Mouse (Mus musculus): Measurements from ENCODE around the gene Coq8b.

GRCm38 (mm10) chr7:27266515-27267128, 33.8 kb downstream of the Coq8b start:
- TF ChIP-seq CHD2 (IDR thresholded peaks at IDR 0.05; ENCODE audit: low read depth, low read length) (no peak), HCFC1 (IDR thresholded peaks at IDR 0.05; ENCODE audit: borderline replicate concordance, insufficient read depth, low read length) (no peak), MAFK (IDR thresholded peaks at IDR 0.05; ENCODE audit: insufficient read depth, low read depth, low read length) (no peak), ZNF384 (IDR thresholded peaks at IDR 0.05; ENCODE audit: low read depth, low read length) (no peak), ZC3H11A (IDR thresholded peaks at IDR 0.05; ENCODE audit: borderline replicate concordance, low read depth, low read length) (no peak)

Data from ES-E14 (cell line).